Mouse (Mus musculus): Measurements from ENCODE around the gene Mob3b.

GRCm38 (mm10) chr4:35006541-35007260 is 150.6 kb downstream of the Mob3b start:
- no peak for TF ChIP-seq EP300 (IDR thresholded peaks at IDR 0.05; ENCODE audit: insufficient read depth, low read depth, low read length)
- no peak for TF ChIP-seq CTCF (IDR thresholded peaks at IDR 0.05; ENCODE audit: low read depth, low read length)
- no peak for TF ChIP-seq POLR2A (IDR thresholded peaks at IDR 0.05; ENCODE audit: insufficient read depth, low read length)

Measured in ES-Bruce4 (cell line).